Mouse (Mus musculus) cerebellum, postnatal 25 days (tissue): ENCODE data around the gene Rag2.

Source experiments
- DNase-seq, 2 experiments: peaks; one replicate each; pipeline ENCODE4 v3.0.0; 2021; ENCODE audit warnings: mixed read lengths in 2 of 2

Rag2 gene

GRCm38 (mm10) chr2:101624526-101624925 is at the start of gene Rag2:
Gene Rag2 (plus strand): TSS chr2:101624718.
- no peak for DNase-seq

DNA sequence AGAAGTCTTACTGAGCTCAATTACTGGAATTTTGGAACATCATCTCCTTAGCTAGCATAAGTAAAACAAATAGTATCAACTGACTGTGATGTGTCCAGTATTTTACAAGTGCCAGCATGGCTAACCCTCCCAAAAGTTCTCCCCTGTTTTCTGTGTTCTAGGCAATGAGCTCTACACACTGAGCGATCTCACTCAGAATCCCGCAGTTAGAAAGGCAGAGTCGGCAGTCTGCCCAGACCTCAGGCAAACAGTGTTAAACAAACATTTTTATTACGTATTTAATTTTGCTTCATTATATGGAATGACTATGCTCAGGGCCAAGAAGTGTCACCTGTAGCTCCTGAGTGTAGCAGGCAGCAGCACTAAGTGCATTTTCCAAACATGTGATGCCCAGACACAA is 47.3 kb upstream of the Rag2 start:
- DNase-seq, result no peak

DNA sequence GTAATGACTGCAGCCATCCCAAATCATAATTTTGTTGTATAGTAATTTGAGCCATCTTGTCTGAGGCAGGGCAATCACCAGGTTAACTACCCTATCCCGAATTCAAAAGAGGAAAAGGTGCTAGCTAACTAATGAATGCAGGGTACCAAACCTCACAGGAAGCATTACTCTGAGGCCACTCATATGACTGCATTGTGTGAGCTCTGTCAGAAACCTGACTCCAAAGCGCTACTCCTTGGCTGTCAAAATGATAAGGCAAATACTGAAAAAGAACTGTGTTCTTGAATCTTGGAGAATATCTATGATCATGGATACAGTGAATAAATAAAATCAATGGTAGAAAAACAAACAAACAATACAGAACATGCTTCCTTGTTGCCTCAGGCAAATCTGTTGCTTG is 44.5 kb upstream of the Rag2 start:
- no peak for DNase-seq

- DNase-seq, result no peak
These were observed 44.1 kb upstream of the Rag2 start for GRCm38 (mm10) chr2:101580428-101580827.

GRCm38 (mm10) chr2:101580977-101581376 is 43.5 kb upstream of the Rag2 start:
- no peak for DNase-seq

DNA sequence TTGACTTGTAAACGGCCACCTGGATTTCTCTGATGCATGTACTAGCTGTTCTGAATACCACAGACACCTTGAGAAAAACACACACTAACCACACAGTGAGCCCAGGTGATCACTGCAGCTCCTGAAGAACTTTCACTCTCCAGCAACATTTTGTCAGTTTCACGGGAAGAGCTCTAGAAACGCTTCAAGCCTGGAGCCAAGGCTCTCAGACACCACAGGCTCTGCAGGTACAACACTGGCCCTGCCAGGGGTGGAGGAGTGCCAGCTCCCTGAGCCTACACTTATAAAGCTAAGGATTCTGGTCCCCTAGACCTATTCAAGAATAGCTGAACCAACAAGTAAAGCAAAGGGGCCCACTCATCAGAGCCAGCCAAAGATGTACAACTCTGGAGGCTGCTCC is 43.1 kb upstream of the Rag2 start:
- peak; percentile 36 to 62 for DNase-seq

DNA sequence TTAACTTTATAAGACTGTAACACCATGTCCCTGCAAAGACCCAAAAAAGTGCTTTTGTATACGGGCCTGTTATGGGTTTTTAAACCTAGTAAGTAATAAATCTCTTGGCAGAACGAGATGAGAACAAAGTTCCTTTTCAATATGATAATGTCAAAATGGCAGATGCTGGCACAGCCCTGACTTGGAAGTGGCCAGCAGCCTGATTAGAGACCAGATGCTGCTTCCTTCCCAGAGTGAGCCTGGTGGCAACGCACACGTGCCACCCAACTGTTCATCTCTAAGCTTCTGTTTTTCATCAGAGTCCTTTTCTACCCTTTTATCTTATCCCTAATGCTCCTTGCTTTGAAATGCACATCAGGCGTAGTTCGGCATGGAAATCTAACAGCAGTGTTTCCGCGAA is 33.2 kb upstream of the Rag2 start:
- peak in 1 of 2 experiments; percentile 12 for DNase-seq

- peak; percentile 29 to 47 for DNase-seq
These were observed 32.3 kb upstream of the Rag2 start for GRCm38 (mm10) chr2:101592023-101592841.

- DNase-seq, result no peak
These were observed 31.6 kb upstream of the Rag2 start for GRCm38 (mm10) chr2:101592886-101593285.

GRCm38 (mm10) chr2:101594681-101595080 is 29.8 kb upstream of the Rag2 start:
- DNase-seq, result no peak

DNA sequence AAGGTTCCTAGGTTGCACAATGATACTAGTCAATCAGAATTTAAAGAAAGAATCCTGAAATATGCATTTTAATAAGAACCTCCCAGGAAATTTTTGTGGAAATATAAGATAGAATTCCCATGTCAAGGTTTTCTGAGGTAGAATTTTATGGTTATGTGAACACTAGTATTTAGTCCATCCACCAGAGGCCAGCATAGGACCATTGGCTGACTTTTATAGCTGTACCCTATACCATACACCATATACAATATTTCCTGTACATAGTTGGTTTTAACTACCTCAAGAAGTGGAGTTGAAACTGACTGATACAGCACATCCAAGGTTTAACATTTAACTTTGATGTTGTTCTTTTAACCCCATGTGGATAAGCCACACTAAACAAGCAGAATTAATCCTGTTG is 27.3 kb upstream of the Rag2 start:
- peak in 1 of 2 experiments; percentile 46 for DNase-seq

DNA sequence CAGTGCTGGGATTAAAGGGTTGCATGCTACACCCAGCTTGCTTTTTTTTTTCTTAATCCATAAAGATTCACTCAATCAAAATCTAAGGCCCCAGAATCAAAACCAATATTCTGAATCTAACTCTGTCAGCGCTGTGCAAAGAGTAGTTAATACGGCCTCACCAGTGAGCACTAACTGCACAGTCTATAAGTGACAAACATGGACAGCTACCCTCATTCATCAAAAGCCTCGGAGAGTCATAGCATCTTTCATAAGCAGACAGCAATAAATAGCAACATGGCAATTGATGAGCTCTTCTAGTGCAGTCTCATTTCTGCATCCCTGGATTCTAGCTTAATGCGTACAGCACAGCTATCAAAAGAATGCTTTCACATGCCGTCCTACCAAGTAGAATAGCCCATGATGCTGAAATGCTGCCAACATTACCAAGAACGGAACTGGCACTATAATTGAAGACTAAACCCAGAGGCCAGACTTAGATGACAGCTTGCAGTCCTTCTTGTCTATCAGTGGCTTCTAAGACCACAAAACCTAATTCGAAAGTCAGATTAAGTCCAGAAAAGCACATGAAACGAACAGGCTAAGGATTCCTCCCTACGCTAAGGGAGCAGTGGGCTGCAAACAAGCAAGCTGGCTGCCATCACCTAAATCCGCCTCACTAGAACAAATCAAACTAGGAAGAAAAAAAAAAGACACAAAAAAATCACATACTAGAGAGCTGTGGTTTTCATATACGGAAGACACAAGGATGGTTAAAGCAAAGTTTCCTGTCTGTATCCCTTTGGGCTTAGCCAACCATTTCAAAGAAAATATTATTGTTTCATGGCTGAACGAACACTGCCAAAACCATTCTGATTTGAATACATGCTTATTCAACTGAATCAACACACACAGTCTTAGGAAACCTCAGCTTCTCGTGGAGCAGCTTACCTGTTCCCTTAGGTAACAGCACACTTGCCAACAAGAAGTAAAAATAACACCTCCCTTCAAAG is 26.0 kb upstream of the Rag2 start:
- peak; percentile 32 to 48 for DNase-seq

DNA sequence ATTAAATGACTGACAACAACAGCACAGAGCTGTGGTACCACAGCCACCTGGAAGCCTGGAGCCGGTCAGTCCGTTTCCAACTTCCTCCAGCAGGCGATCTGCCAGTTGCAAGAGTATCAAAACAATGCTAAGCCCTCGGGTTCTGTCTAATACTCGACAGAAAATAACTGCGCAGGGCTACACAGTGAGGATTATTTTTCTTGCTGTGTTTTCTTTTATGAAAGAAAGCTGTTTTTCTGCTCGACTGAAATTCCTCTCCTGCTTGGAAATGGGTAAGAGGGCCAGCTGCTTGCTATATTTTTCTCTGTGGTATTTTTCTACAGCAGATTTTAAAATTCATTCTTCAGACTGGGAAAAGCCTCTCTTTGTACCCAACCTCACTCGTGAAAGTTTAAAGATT is 23.8 kb upstream of the Rag2 start:
- peak; percentile 63 to 77 for DNase-seq

- no peak for DNase-seq
These were observed 21.4 kb upstream of the Rag2 start for GRCm38 (mm10) chr2:101603099-101603498.

GRCm38 (mm10) chr2:101608232-101608894 is 16.2 kb upstream of the Rag2 start:
- no peak for DNase-seq

GRCm38 (mm10) chr2:101610861-101611260 is 13.7 kb upstream of the Rag2 start:
- DNase-seq, result no peak

- DNase-seq, result no peak
These were observed 8.8 kb upstream of the Rag2 start for GRCm38 (mm10) chr2:101615464-101616305.

GRCm38 (mm10) chr2:101618373-101618772 is 6.1 kb upstream of the Rag2 start:
- no peak for DNase-seq

DNA sequence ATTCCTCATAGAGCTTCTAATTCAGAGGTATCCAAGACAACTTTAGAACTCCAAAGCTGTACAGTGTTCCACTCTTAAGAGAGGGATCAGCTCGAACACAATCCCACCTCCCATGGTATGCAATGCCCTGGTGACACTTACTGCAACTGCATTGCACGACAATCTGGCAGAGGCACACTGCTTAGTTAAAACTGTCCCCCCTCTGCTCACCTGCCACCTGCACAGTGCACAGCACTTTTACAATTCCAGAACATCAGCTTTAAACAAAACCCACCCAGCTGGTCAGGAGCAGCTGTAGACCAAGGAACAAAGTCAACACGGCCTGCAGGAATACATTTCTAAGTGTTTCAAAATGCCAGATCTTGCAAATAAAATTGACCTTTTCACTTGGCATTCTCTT is 3.6 kb upstream of the Rag2 start:
- no peak for DNase-seq

- DNase-seq, result no peak
These were observed 2.9 kb upstream of the Rag2 start for GRCm38 (mm10) chr2:101621611-101622010.

DNA sequence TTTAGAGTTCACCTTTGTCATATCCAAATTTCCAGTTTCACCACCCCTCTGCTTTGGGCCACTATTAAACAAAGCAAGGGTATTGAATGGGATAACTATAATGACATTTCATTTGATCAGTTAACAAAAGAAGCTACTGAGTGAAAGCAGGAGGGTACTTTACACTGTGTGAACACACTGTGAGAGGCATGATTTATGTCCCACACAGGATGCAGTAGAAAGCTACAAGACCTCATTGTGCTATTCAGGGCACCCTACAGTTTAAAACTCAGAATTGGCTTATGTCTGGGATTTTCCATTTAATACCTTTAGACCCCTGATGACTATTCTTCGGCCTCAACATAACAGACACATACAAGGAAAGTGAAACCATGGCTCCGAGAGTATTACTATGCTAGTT is 1.5 kb upstream of the Rag2 start:
- DNase-seq, result no peak

DNA sequence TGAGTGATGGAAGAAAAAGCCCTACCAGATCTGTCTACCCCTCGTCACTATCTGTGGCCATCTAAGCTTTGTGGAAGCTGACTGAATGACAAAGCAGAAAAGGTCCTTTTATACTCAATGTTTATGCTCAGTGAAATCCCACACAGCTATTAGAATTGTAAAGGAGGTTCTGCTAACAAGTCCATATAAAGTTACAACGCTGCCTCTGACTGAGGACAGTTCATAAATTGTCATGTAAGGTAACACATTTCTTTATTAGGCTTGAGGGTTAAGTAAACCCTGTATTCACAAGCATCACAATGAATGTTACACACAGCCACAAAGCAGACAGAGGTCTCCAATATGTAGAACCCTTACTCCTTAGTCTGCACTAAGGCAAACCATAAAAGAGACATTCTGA is 507 bp upstream of the Rag2 start:
- no peak for DNase-seq
